Mouse (Mus musculus) forebrain, embryonic 11.5 days (tissue): ENCODE data around the gene Mark4. TPM values are rescaled to one million over a fixed set of nuclear protein-coding genes. Genes with fewer than 3 reads are reported as not detected.

ENCODE experiments used
- ATAC-seq: fragments of 200-750 bp; cut with Nextera tagmentation; replicated peaks from 2 replicates; pipeline ENCODE4 v1.8.0; 2017; ENCODE audit warnings: moderate TSS enrichment; ENCODE audit not compliant: low FRiP score
- DNase-seq: peaks from one replicate; pipeline ENCODE4 v3.0.0-alpha.2; 2017; ENCODE audit warnings: low spot score
- H3K27ac ChIP-seq: fragments of 300-500 bp; sonication (generic); 2 replicates; pipeline ENCODE4 v1.5.1; 2014; ENCODE audit warnings: low read depth, low read length
- H3K27me3 ChIP-seq: fragments of 300-500 bp; sonication (generic); 2 replicates; pipeline ENCODE4 v1.6.1; 2014; ENCODE audit warnings: mild to moderate bottlenecking, low read length, mixed read lengths; ENCODE audit not compliant: control insufficient read depth, insufficient read depth
- H3K36me3 ChIP-seq: fragments of 300-500 bp; sonication (generic); 2 replicates; pipeline ENCODE4 v1.6.1; 2014; ENCODE audit warnings: mild to moderate bottlenecking, low read length, moderate library complexity, mixed read lengths; ENCODE audit not compliant: control insufficient read depth, insufficient read depth
- H3K4me1 ChIP-seq: fragments of 300-500 bp; sonication (generic); replicated peaks from 2 replicates; pipeline ENCODE4 v1.6.1; 2014; ENCODE audit warnings: low read length, mixed read lengths; ENCODE audit not compliant: control insufficient read depth, insufficient read depth
- H3K4me2 ChIP-seq: fragments of 300-500 bp; sonication (generic); 2 replicates; pipeline ENCODE4 v1.6.1; 2014; ENCODE audit warnings: low read depth, mild to moderate bottlenecking, low read length, moderate library complexity, mixed read lengths; ENCODE audit not compliant: severe bottlenecking
- H3K4me3 ChIP-seq: fragments of 300-500 bp; sonication (generic); 2 replicates; pipeline ENCODE4 v1.5.1; 2014; ENCODE audit warnings: low read depth, low read length
- H3K9ac ChIP-seq: fragments of 300-500 bp; sonication (generic); 2 replicates; pipeline ENCODE4 v1.6.1; 2014; ENCODE audit warnings: low read length
- H3K9me3 ChIP-seq: fragments of 300-500 bp; sonication (generic); 2 replicates; pipeline ENCODE4 v1.6.1; 2016; ENCODE audit warnings: low read length, mixed read lengths; ENCODE audit not compliant: control insufficient read depth
- WGBS: fragments of 180-500 bp; shearing (Covaris S2); extraction: QIAGEN DNeasy Blood & Tissue Kit; methylation state at CpG from one replicate; pipeline ENCODE4 v1.1.7; 2014; 5-methylcytosine and 5-hydroxymethylcytosine counted together
- polyA plus RNA-seq: library from polyadenylated mRNA; unstranded; fragments of >200 nt; fragmentation: Nextera tagmentation; extraction: Ambion mirVana; gene quantifications from 2 replicates; pipeline ENCODE4 v1.2.1, GENCODE M21; 2014

Gene Mark4
- polyA plus RNA-seq, 1 experiment from 2014 or later: 11.0 TPM

GRCm38 (mm10) chr7:19477624-19478384, 19.2 kb upstream of the Mark4 start:
- 25% methylated on average over 14 of the region's 14 CpGs for WGBS
- Histone ChIP-seq H3K9ac (no peak overlapping the region), H3K4me3 (no peak overlapping the region), H3K4me1 (peaks cover 3% of the 10 kb centered on the region), H3K4me2 (no peak overlapping the region), H3K27ac (no peak overlapping the region), H3K27me3 (peaks cover 29% of the 10 kb centered on the region), H3K9me3 (no peaks in the 10 kb centered on the region), H3K36me3 (no peaks in the 10 kb centered on the region)
- DNase-seq: no peak
- ATAC-seq: no peak

- 78% methylated on average over 2 of the region's 2 CpGs for WGBS
- H3K4me2 ChIP-seq: no peak overlapping the region
Measured at GRCm38 (mm10) chr7:19477084-19477483, 18.5 kb upstream of the Mark4 start.

GRCm38 (mm10) chr7:19473875-19474443, 15.3 kb upstream of the Mark4 start:
- no peak overlapping the region for H3K27ac ChIP-seq
- 0% methylated on average over 44 of the region's 89 CpGs for WGBS

More at GRCm38 (mm10) chr7:19477084-19477483, 18.5 kb upstream of the Mark4 start:
- no peak overlapping the region for H3K9ac ChIP-seq
- no peak overlapping the region for H3K4me3 ChIP-seq
- DNase-seq (no peak), ATAC-seq (no peak)
- no peak overlapping the region for H3K27ac ChIP-seq
- H3K4me1 ChIP-seq: peaks cover 3% of the 10 kb centered on the region
- H3K36me3 ChIP-seq: no peaks in the 10 kb centered on the region
- H3K9me3 ChIP-seq: no peaks in the 10 kb centered on the region
- peaks cover 36% of the 10 kb centered on the region for H3K27me3 ChIP-seq

GRCm38 (mm10) chr7:19472403-19472802, 13.8 kb upstream of the Mark4 start:
- H3K27ac ChIP-seq: no peak overlapping the region
- H3K4me2 ChIP-seq: no peak overlapping the region
- H3K9ac ChIP-seq: no peak overlapping the region
- H3K4me3 ChIP-seq: no peak overlapping the region
- 50% methylated on average over 4 of the region's 4 CpGs for WGBS
- no peaks in the 10 kb centered on the region for H3K36me3 ChIP-seq
- H3K27me3 ChIP-seq: peaks cover 66% of the 10 kb centered on the region
- ATAC-seq: no peak
- DNase-seq: no peak
- H3K4me1 ChIP-seq: peaks cover 3% of the 10 kb centered on the region
- H3K9me3 ChIP-seq: no peaks in the 10 kb centered on the region

More at GRCm38 (mm10) chr7:19473875-19474443, 15.3 kb upstream of the Mark4 start:
- Histone ChIP-seq H3K4me2 (peak overlapping the region; percentile 73), H3K4me1 (peaks cover 3% of the 10 kb centered on the region), H3K4me3 (peak overlapping the region; percentile 46), H3K36me3 (no peaks in the 10 kb centered on the region), H3K9me3 (no peaks in the 10 kb centered on the region), H3K9ac (peak overlapping the region; percentile 53), H3K27me3 (peaks cover 64% of the 10 kb centered on the region)
- ATAC-seq (peak; percentile 87), DNase-seq (peak; percentile 84)

- Histone ChIP-seq H3K4me1 (peaks cover 3% of the 10 kb centered on the region), H3K9me3 (no peaks in the 10 kb centered on the region), H3K4me2 (no peak overlapping the region), H3K27me3 (peaks cover 64% of the 10 kb centered on the region), H3K36me3 (no peaks in the 10 kb centered on the region), H3K4me3 (no peak overlapping the region), H3K9ac (no peak overlapping the region), H3K27ac (no peak overlapping the region)
- WGBS: 13% methylated on average over 14 of the region's 14 CpGs
- DNase-seq (no peak), ATAC-seq (no peak)
Measured at GRCm38 (mm10) chr7:19470308-19470707, 11.7 kb upstream of the Mark4 start.

- no peaks in the 10 kb centered on the region for H3K36me3 ChIP-seq
- DNase-seq: no peak
- no peak overlapping the region for H3K4me3 ChIP-seq
- peaks cover 57% of the 10 kb centered on the region for H3K27me3 ChIP-seq
- H3K4me2 ChIP-seq: no peak overlapping the region
- H3K27ac ChIP-seq: no peak overlapping the region
- peaks cover 3% of the 10 kb centered on the region for H3K4me1 ChIP-seq
- no peak overlapping the region for H3K9ac ChIP-seq
- 17% methylated on average over 23 of the region's 23 CpGs for WGBS
- no peaks in the 10 kb centered on the region for H3K9me3 ChIP-seq
- ATAC-seq: no peak
Measured at GRCm38 (mm10) chr7:19469404-19469803, 10.8 kb upstream of the Mark4 start.

- no peak for ATAC-seq
- Histone ChIP-seq H3K27me3 (peaks cover 46% of the 10 kb centered on the region), H3K4me1 (no peaks in the 10 kb centered on the region), H3K27ac (no peak overlapping the region), H3K36me3 (no peaks in the 10 kb centered on the region), H3K9ac (no peak overlapping the region), H3K9me3 (no peaks in the 10 kb centered on the region), H3K4me3 (no peak overlapping the region), H3K4me2 (no peak overlapping the region)
- DNase-seq: no peak
- WGBS: 66% methylated on average over 12 of the region's 12 CpGs
Measured at GRCm38 (mm10) chr7:19468279-19468678, 9.7 kb upstream of the Mark4 start.

GRCm38 (mm10) chr7:19467638-19468037, 9.0 kb upstream of the Mark4 start:
- Histone ChIP-seq H3K27ac (no peak overlapping the region), H3K9ac (no peak overlapping the region), H3K9me3 (no peaks in the 10 kb centered on the region), H3K4me1 (no peaks in the 10 kb centered on the region), H3K36me3 (no peaks in the 10 kb centered on the region), H3K4me3 (no peak overlapping the region), H3K27me3 (peaks cover 39% of the 10 kb centered on the region), H3K4me2 (no peak overlapping the region)
- no peak for DNase-seq
- WGBS: 43% methylated on average over 6 of the region's 6 CpGs
- ATAC-seq: no peak
